Mouse (Mus musculus) stomach, embryonic 14.5 days (tissue): ENCODE measurements around the gene Lrrn4cl. TPM values are rescaled to one million over a fixed set of nuclear protein-coding genes. Genes with fewer than 3 reads are reported as not detected.
"Not testable (repeated sequence)": the region's sequence is repeated elsewhere in the genome, so short reads cannot be mapped to it uniquely, and the experiment has no call there.

ENCODE experiments used
- ATAC-seq: fragments of 200-750 bp; cut with Nextera tagmentation; 2 replicates; pipeline ENCODE4 v1.8.0; 2017; ENCODE audit warnings: low read depth, moderate TSS enrichment; ENCODE audit not compliant: insufficient number of reproducible peaks, insufficient read depth, low FRiP score
- H3K27ac ChIP-seq: fragments of 300-500 bp; sonication (generic); 2 replicates; pipeline ENCODE4 v1.5.1; 2014; ENCODE audit warnings: mild to moderate bottlenecking, low read length, moderate library complexity, mixed read lengths
- H3K27me3 ChIP-seq: fragments of 300-500 bp; sonication (generic); 2 replicates; pipeline ENCODE4 v1.6.1; 2014; ENCODE audit warnings: low read length, control low read depth, mixed read lengths; ENCODE audit not compliant: control insufficient read depth, insufficient read depth
- H3K36me3 ChIP-seq: fragments of 300-500 bp; sonication (generic); 2 replicates; pipeline ENCODE4 v1.6.1; 2014; ENCODE audit warnings: mild to moderate bottlenecking, control low read depth, low read length, moderate library complexity, mixed read lengths; ENCODE audit not compliant: control insufficient read depth, insufficient read depth
- H3K4me1 ChIP-seq: fragments of 300-500 bp; sonication (generic); 2 replicates; pipeline ENCODE4 v1.6.1; 2014; ENCODE audit warnings: low read length, control low read depth, mixed read lengths; ENCODE audit not compliant: control insufficient read depth, insufficient read depth
- H3K4me2 ChIP-seq: fragments of 300-500 bp; sonication (generic); replicated peaks from 2 replicates; pipeline ENCODE4 v1.6.1; 2014; ENCODE audit warnings: low read depth, low read length, control low read depth
- H3K4me3 ChIP-seq: fragments of 300-500 bp; sonication (generic); 2 replicates; pipeline ENCODE4 v1.5.1; 2014; ENCODE audit warnings: low read depth, low read length, control low read depth
- H3K9ac ChIP-seq: fragments of 300-500 bp; sonication (generic); replicated peaks from 2 replicates; pipeline ENCODE4 v1.6.1; 2014; ENCODE audit warnings: low read depth, mild to moderate bottlenecking, control low read depth, low read length, moderate library complexity, mixed read lengths
- H3K9me3 ChIP-seq: fragments of 300-500 bp; sonication (generic); 2 replicates; pipeline ENCODE4 v1.6.1; 2016; ENCODE audit warnings: low read depth, low read length, control low read depth; ENCODE audit not compliant: control insufficient read depth
- WGBS: fragments of 180-500 bp; shearing (Covaris S2); extraction: QIAGEN DNeasy Blood & Tissue Kit; methylation state at CpG from one replicate; pipeline ENCODE4 v1.1.7; 2014; 5-methylcytosine and 5-hydroxymethylcytosine counted together
- microRNA-seq: library from miRNA; unstranded; fragments of <30 nt; microRNA quantifications from one replicate; pipeline ENCODE4, GENCODE M21; 2016
- polyA plus RNA-seq: library from polyadenylated mRNA; unstranded; fragments of >200 nt; fragmentation: Nextera tagmentation; extraction: Ambion mirVana; gene quantifications from 2 replicates; pipeline ENCODE4 v1.2.1, GENCODE M21; 2014

Lrrn4cl gene
- polyA plus RNA-seq, 1 experiment from 2014 or later: 1.6 TPM

- ATAC-seq, H3K9ac ChIP-seq, H3K27ac ChIP-seq, H3K4me3 ChIP-seq, H3K4me2 ChIP-seq, H3K27me3 ChIP-seq, H3K9me3 ChIP-seq: not testable (repeated sequence)
- Histone ChIP-seq H3K36me3 (peaks cover 25% of the 10 kb centered on the region), H3K4me1 (peaks cover 20% of the 10 kb centered on the region)
- WGBS: 81% methylated on average over 5 of the region's 5 CpGs
Observed at GRCm38 (mm10) chr19:8896231-8896630, 45.7 kb downstream of the Lrrn4cl start.

DNA sequence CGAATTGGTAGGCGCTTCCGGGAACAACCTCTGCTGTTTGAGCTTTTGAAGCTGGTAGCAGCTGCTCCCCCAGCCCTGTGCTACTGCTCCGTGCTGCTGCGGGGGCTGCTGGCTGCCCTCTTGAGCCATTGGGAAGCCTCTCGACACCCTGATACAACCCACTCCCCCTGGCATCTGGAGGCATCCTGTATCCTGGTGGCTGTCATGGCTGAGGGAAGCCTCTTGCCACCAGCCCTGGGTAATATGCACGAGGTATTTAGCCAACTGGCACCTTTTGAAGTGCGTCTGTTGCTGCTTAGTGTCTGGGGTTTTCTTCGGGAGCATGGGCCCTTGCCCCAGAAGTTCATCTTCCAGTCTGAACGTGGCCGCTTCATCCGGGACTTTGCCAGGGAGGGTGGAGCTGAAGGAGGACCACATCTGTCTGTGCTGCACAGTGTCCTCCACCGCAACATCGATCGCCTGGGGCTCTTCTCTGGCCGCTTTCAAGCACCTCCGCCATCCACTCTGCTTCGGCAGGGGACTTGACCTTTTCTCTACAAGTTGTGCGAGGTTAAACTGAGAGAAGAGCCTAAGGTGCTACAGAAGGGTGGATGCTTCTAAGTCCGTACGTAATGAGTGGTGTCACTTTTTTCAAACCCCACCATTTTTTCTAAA, 46.8 kb downstream of the Lrrn4cl start:
- not testable (repeated sequence) for H3K27me3 ChIP-seq, H3K9me3 ChIP-seq
- Histone ChIP-seq H3K4me3 (peak overlapping the region; percentile 99; the same call in 1 of the 2 replicates), H3K36me3 (peaks cover 21% of the 10 kb centered on the region), H3K9ac (peak overlapping the region; percentile 42; the same call in 1 of the 2 replicates), H3K4me1 (peaks cover 20% of the 10 kb centered on the region), H3K27ac (peak overlapping the region; percentile 87), H3K4me2 (peak overlapping the region; percentile 50)
- 22% methylated on average over 21 of the region's 21 CpGs for WGBS
- ATAC-seq: peak; percentile 28; the same call in 1 of the 2 replicates

DNA sequence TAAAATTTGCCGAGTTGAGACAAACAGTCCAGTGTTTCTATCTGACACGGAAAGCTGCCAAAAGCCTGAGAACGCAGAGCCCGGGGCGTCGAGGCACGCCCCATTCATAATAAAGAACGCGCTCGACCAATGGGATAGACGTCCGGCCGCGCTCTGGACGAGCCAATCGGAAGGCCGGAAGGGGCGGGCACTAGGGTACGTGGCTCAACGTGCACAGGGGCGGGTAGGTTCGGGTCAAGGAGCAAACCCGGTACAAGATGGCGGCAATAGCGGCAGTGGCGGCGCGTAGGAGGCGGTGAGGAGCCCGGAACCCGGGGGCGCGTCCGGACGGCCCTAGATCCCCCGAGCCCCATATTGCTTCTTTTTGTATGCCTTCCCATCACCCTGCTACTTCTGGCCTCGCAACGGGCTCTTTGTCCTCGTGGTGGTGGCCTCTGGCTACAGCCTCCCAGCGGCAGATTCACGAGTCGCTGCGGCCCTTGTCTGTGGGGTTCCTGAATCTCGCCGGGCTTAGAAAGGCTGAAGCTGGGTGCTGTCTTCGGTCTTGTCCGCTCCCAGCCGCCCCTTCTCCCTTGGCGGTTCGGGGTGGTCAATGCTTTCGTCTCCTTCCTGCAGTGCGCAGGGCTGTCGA, 47.4 kb downstream of the Lrrn4cl start, which contains the start of gene Ganab:
Gene Ganab (plus strand): TSS at position 207 of the 631 bp plus-strand sequence.
- H3K9ac ChIP-seq: peak within 1 kb of the TSS; percentile 95
- H3K4me3 ChIP-seq: peak within 1 kb of the TSS; percentile 99
- peaks cover 20% of the 10 kb centered on the region for H3K4me1 ChIP-seq
- peak within 1 kb of the TSS; percentile 87 for H3K27ac ChIP-seq
- peak; percentile 99 for ATAC-seq
- no peaks in the 10 kb centered on the region for H3K9me3 ChIP-seq
- peak within 1 kb of the TSS; percentile 87 for H3K4me2 ChIP-seq
- H3K27me3 ChIP-seq: no peaks in the 10 kb centered on the region
- H3K36me3 ChIP-seq: peaks cover 24% of the 10 kb centered on the region
- WGBS: under 1% methylated on average over 53 of the region's 53 CpGs

DNA sequence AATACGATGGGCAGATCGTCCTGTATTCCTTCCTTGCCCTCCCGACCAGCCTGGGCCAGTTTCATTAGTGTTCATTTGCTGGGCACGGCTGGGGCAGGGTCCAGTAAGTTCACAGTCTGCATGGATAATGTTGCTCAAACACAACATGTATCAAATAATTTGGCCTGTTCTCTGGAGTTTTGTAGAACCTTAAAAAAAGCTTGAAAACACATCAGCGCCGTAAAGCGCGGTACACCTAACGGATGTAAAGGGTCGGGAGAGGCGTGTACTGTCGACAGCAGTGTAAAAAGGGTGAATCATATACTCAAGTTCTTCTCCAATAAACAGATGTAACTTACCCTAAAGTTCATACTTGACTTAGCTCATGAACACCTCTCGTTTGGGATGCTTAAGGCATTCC, 48.0 kb downstream of the Lrrn4cl start:
- H3K36me3 ChIP-seq: peaks cover 30% of the 10 kb centered on the region
- H3K9me3 ChIP-seq: no peaks in the 10 kb centered on the region
- peak overlapping the region; percentile 87 for H3K4me2 ChIP-seq
- peak overlapping the region; percentile 87 for H3K27ac ChIP-seq
- peak overlapping the region; percentile 99 for H3K4me3 ChIP-seq
- peak overlapping the region; percentile 95 for H3K9ac ChIP-seq
- 5% methylated on average over 13 of the region's 13 CpGs for WGBS
- H3K4me1 ChIP-seq: peaks cover 20% of the 10 kb centered on the region
- no peaks in the 10 kb centered on the region for H3K27me3 ChIP-seq
- no peak for ATAC-seq

GRCm38 (mm10) chr19:8899079-8899478, 48.5 kb downstream of the Lrrn4cl start:
- Histone ChIP-seq H3K27ac (0 out of 2 replicates have a peak overlapping the region, but pooled peaks have one; percentile 87), H3K9ac (peak overlapping the region; percentile 95), H3K36me3 (peaks cover 33% of the 10 kb centered on the region), H3K4me1 (peaks cover 15% of the 10 kb centered on the region), H3K27me3 (no peaks in the 10 kb centered on the region), H3K9me3 (no peaks in the 10 kb centered on the region), H3K4me2 (peak overlapping the region; percentile 87), H3K4me3 (peak overlapping the region; percentile 99)
- no peak for ATAC-seq
- WGBS: 41% methylated on average over 3 of the region's 3 CpGs

DNA sequence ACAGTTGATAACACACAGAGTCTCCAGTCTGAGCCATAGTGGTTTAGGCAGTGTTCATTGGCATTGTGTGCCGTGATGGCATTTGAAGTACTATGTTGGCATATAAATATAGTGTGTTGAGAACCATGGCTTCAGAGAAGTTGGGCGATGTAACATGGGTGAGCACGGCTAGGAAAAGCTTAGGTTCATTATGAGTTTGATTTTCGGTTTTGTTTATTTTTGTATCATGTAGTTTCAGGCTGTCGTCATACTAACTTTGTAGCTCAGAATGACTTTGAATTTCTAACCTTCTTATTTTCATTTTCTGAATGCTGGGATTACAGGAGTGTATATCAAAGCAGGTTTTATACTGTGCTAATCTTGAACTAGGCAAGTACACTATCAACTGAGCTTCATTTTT, 52.8 kb downstream of the Lrrn4cl start:
- Histone ChIP-seq H3K4me2 (no peak overlapping the region), H3K36me3 (peaks cover 52% of the 10 kb centered on the region), H3K9me3 (no peaks in the 10 kb centered on the region), H3K27ac (no peak overlapping the region), H3K4me3 (no peak overlapping the region), H3K4me1 (peaks cover 9% of the 10 kb centered on the region), H3K9ac (no peak overlapping the region), H3K27me3 (no peaks in the 10 kb centered on the region)
- ATAC-seq: no peak
- WGBS: 92% methylated on average over 5 of the region's 5 CpGs

Small RNA genes lying within 50 kb of the gene (microRNA-seq; reads per million reads assigned to microRNA genes)
- gene Mir5136: not detected

Other genes with a start within 250 kb of the Lrrn4cl start
- gene Slc22a6, start 232.7 kb upstream of the Lrrn4cl start, polyA plus RNA-seq: not detected in 2 replicates
- gene Chrm1, start 187.0 kb upstream of the Lrrn4cl start, polyA plus RNA-seq: 0.35 and 0.38 TPM in 2 replicates
- gene Slc3a2, start 127.4 kb upstream of the Lrrn4cl start, polyA plus RNA-seq: 80.8 and 91.1 TPM in 2 replicates
- gene Wdr74, start 114.9 kb upstream of the Lrrn4cl start, polyA plus RNA-seq: 79.4 and 85.6 TPM in 2 replicates
- 1.0 and 1.9 TPM in 2 replicates for gene 1700092M07Rik, start 110.0 kb upstream of the Lrrn4cl start, polyA plus RNA-seq
- gene Stx5a, start 109.4 kb upstream of the Lrrn4cl start, polyA plus RNA-seq: 141 and 143 TPM in 2 replicates
- gene Nxf1, start 93.7 kb upstream of the Lrrn4cl start, polyA plus RNA-seq: 168 and 178 TPM in 2 replicates
- 178 and 194 TPM in 2 replicates for gene Tmem223, start 79.8 kb upstream of the Lrrn4cl start, polyA plus RNA-seq
- 85.4 and 94.0 TPM in 2 replicates for gene Tmem179b, start 76.3 kb upstream of the Lrrn4cl start, polyA plus RNA-seq
- gene Taf6l, start 64.4 kb upstream of the Lrrn4cl start, polyA plus RNA-seq: 17.1 and 17.5 TPM in 2 replicates
- gene Polr2g, start 52.2 kb upstream of the Lrrn4cl start, polyA plus RNA-seq: 140 and 151 TPM in 2 replicates
- gene Zbtb3, start 48.2 kb upstream of the Lrrn4cl start, polyA plus RNA-seq: 4.7 and 5.2 TPM in 2 replicates
- gene Ttc9c, start 31.4 kb upstream of the Lrrn4cl start, polyA plus RNA-seq: 47.5 and 51.7 TPM in 2 replicates
- 10.0 and 10.1 TPM in 2 replicates for gene Hnrnpul2, start 30.8 kb upstream of the Lrrn4cl start, polyA plus RNA-seq
- gene AC129217.1, start 21.0 kb upstream of the Lrrn4cl start, polyA plus RNA-seq: not detected in 2 replicates
- gene Bscl2, start 13.3 kb upstream of the Lrrn4cl start, polyA plus RNA-seq: 42.5 and 43.0 TPM in 2 replicates
- 13.9 and 17.8 TPM in 2 replicates for gene Gng3, start 11.6 kb upstream of the Lrrn4cl start, polyA plus RNA-seq
- 154 and 162 TPM in 2 replicates for gene Ubxn1, start 20.7 kb downstream of the Lrrn4cl start, polyA plus RNA-seq
- gene Uqcc3, start 30.2 kb downstream of the Lrrn4cl start, polyA plus RNA-seq: 63.9 and 67.6 TPM in 2 replicates
- 58.5 and 82.3 TPM in 2 replicates for gene Lbhd1, start 33.0 kb downstream of the Lrrn4cl start, polyA plus RNA-seq
- not detected in 2 replicates for gene Gm49403, start 33.2 kb downstream of the Lrrn4cl start, polyA plus RNA-seq
- gene 1810009A15Rik, start 38.1 kb downstream of the Lrrn4cl start, polyA plus RNA-seq: 71.0 and 82.4 TPM in 2 replicates
- not detected in 2 replicates for gene Gm49416, start 38.2 kb downstream of the Lrrn4cl start, polyA plus RNA-seq
- 29.3 and 33.5 TPM in 2 replicates for gene Ints5, start 42.2 kb downstream of the Lrrn4cl start, polyA plus RNA-seq
- 82.0 and 90.3 TPM in 2 replicates for gene Ganab, start 47.3 kb downstream of the Lrrn4cl start, polyA plus RNA-seq
- 35.7 and 37.5 TPM in 2 replicates for gene B3gat3, start 69.6 kb downstream of the Lrrn4cl start, polyA plus RNA-seq
- 1.0 and 2.0 TPM in 2 replicates for gene Rom1, start 78.6 kb downstream of the Lrrn4cl start, polyA plus RNA-seq
- 16.8 and 18.2 TPM in 2 replicates for gene Eml3, start 78.8 kb downstream of the Lrrn4cl start, polyA plus RNA-seq
- gene Mta2, start 91.1 kb downstream of the Lrrn4cl start, polyA plus RNA-seq: 41.5 and 45.3 TPM in 2 replicates
- 27.2 and 27.6 TPM in 2 replicates for gene Tut1, start 103.1 kb downstream of the Lrrn4cl start, polyA plus RNA-seq
- 469 and 470 TPM in 2 replicates for gene Eef1g, start 116.3 kb downstream of the Lrrn4cl start, polyA plus RNA-seq
- 33.4 and 40.6 TPM in 2 replicates for gene Ahnak, start 138.5 kb downstream of the Lrrn4cl start, polyA plus RNA-seq
- gene Scgb1a1, start 237.2 kb downstream of the Lrrn4cl start, polyA plus RNA-seq: not detected in 2 replicates